Mouse (Mus musculus): ENCODE measurements at regions not wholly inside any gene's neighbourhood (a gene's known extent, or its start where the extent isn't known, plus 50 kb on each side); places are given as distances from the start of the nearest gene placed in this dataset.

DNA sequence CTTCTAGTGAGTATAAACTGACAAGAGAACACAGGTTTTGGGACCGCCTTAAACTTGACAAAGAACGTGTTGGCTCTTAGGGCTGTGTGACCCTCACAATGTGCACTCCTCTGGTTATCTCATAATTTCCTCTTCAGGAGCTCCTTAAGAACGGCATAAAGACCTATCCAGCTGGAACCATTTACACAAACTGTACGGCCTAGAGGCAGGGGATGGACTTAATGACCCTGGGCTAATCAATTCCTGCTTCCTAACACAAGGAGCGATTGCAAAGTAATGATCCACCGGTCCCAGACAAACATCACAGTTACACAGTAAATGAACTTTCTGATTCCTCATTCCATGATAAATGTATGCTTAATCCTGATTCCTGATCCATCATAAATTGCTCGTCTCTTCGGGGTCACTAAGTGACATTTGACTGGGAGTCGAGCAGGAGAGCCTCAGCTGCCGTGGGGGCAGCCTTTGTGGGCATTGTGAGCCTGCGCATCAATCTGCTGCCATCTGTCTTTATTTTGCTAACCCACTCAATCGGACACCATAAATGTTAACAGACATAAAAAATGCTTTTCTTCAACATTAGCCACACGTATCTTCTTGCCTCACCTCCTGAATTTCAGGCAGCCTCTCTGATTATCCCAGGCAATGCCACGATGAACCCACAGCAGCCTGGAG is 179.4 kb downstream of the Lmo4 start:
- Histone ChIP-seq H3K4me3 (ENCODE audit: low read depth, low read length) (no peak overlapping the region), H3K27ac (ENCODE audit: low read depth) (no peak overlapping the region), H3K9ac (replicated peaks; ENCODE audit: low read depth, low read length) (no peak overlapping the region), H3K27me3 (ENCODE audit: control insufficient read depth, insufficient read depth, low read length) (no peaks in the 10 kb centered on the region), H3K9me3 (replicated peaks; ENCODE audit: control insufficient read depth, low read length) (no peaks in the 10 kb centered on the region), H3K36me3 (replicated peaks; ENCODE audit: control insufficient read depth, insufficient read depth, low read length) (no peaks in the 10 kb centered on the region), H3K4me2 (ENCODE audit: low read depth, low read length) (no peak overlapping the region), H3K4me1 (ENCODE audit: control insufficient read depth, insufficient read depth) (no peaks in the 10 kb centered on the region)
- TF ChIP-seq CTCF (IDR thresholded peaks at IDR 0.05; ENCODE audit: low read depth) (no peak), EP300 (IDR thresholded peaks at IDR 0.05; ENCODE audit: low read depth) (no peak)
- ATAC-seq (ENCODE audit: insufficient read depth, low read depth), result no peak
- WGBS, result 75% methylated on average over 14 of the region's 14 CpGs
- DNase-seq (ENCODE audit: low spot score), result no peak

DNA sequence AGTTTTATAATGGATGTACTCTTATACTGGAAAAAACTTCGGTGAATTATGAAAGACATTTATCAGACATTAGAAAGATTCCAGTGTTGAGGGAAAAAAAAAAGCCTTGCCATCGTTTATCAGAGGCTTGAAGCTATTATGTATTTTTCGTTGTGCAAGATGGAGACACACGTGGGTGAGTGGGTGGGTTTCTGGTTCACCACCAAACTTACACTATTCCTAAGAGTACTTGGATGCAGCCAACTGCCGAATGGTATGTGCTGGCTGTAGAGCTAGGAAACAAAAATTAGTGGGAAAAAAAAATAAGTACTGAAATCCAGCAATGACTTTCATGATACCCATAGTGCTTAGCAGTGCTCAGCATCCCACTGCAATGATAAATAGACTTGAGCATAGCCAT is 180.8 kb downstream of the Lmo4 start:
- Histone ChIP-seq H3K9me3 (replicated peaks; ENCODE audit: control insufficient read depth, low read length) (no peaks in the 10 kb centered on the region), H3K9ac (replicated peaks; ENCODE audit: low read depth, low read length) (no peak overlapping the region), H3K4me2 (ENCODE audit: low read depth, low read length) (no peak overlapping the region), H3K4me1 (ENCODE audit: control insufficient read depth, insufficient read depth) (no peaks in the 10 kb centered on the region), H3K27me3 (ENCODE audit: control insufficient read depth, insufficient read depth, low read length) (no peaks in the 10 kb centered on the region), H3K36me3 (replicated peaks; ENCODE audit: control insufficient read depth, insufficient read depth, low read length) (no peaks in the 10 kb centered on the region), H3K27ac (ENCODE audit: low read depth) (no peak overlapping the region), H3K4me3 (ENCODE audit: low read depth, low read length) (no peak overlapping the region)
- ATAC-seq (ENCODE audit: insufficient read depth, low read depth), result no peak
- DNase-seq (ENCODE audit: low spot score), result no peak
- TF ChIP-seq EP300 (IDR thresholded peaks at IDR 0.05; ENCODE audit: low read depth) (no peak), CTCF (IDR thresholded peaks at IDR 0.05; ENCODE audit: low read depth) (no peak)
- WGBS, result 67% methylated on average over 5 of the region's 5 CpGs

DNA sequence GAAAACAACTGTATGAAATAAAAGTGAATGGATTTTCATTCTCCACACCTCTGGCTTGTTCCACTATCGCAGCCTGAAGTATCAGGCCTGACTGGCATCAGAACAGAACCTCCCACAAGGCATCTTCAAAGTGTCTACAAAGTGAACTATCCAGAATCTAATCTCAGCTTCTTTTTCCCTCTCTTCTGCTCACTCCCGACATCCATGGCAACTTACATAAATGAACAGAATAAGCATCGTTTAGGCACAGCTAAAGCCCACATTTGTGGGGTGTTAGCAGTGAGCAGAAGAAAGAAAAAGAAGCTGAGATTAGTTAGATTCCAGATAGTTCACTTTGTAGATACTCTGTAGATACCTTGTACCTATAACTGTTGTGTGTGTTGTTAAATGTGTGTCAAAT is 182.0 kb downstream of the Lmo4 start:
- no peak overlapping the region for H3K27ac ChIP-seq (ENCODE audit: low read depth)
- no peak overlapping the region for H3K9ac ChIP-seq (replicated peaks; ENCODE audit: low read depth, low read length)
- no peaks in the 10 kb centered on the region for H3K36me3 ChIP-seq (replicated peaks; ENCODE audit: control insufficient read depth, insufficient read depth, low read length)
- 71% methylated on average over 3 of the region's 3 CpGs for WGBS
- ATAC-seq (ENCODE audit: insufficient read depth, low read depth) (no peak), DNase-seq (ENCODE audit: low spot score) (no peak)
- H3K4me3 ChIP-seq (ENCODE audit: low read depth, low read length), result no peak overlapping the region
- H3K27me3 ChIP-seq (ENCODE audit: control insufficient read depth, insufficient read depth, low read length), result no peaks in the 10 kb centered on the region
- H3K9me3 ChIP-seq (replicated peaks; ENCODE audit: control insufficient read depth, low read length), result no peaks in the 10 kb centered on the region
- no peaks in the 10 kb centered on the region for H3K4me1 ChIP-seq (ENCODE audit: control insufficient read depth, insufficient read depth)
- H3K4me2 ChIP-seq (ENCODE audit: low read depth, low read length), result no peak overlapping the region
- TF ChIP-seq CTCF (IDR thresholded peaks at IDR 0.05; ENCODE audit: low read depth) (no peak), EP300 (IDR thresholded peaks at IDR 0.05; ENCODE audit: low read depth) (no peak)

DNA sequence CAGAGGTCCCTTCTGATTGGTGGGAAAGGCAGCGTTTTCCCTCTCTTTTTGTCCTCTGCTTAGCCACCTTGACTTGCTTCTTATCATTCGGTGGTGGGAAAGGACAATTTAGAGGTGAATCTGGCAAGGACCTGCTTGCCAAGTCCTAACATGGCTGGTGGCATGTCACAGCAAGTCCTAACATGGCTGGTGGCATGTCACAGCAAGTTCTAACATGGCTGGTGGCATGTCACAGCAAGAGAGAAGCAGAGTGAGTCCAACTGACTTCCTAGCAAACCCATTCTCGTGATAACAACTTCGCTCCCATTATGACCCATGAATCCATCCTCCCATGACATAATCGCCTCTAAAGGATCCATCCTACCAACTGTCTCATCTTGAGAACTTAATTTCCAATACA is 183.1 kb downstream of the Lmo4 start:
- WGBS, result 86% methylated on average over 5 of the region's 5 CpGs

DNA sequence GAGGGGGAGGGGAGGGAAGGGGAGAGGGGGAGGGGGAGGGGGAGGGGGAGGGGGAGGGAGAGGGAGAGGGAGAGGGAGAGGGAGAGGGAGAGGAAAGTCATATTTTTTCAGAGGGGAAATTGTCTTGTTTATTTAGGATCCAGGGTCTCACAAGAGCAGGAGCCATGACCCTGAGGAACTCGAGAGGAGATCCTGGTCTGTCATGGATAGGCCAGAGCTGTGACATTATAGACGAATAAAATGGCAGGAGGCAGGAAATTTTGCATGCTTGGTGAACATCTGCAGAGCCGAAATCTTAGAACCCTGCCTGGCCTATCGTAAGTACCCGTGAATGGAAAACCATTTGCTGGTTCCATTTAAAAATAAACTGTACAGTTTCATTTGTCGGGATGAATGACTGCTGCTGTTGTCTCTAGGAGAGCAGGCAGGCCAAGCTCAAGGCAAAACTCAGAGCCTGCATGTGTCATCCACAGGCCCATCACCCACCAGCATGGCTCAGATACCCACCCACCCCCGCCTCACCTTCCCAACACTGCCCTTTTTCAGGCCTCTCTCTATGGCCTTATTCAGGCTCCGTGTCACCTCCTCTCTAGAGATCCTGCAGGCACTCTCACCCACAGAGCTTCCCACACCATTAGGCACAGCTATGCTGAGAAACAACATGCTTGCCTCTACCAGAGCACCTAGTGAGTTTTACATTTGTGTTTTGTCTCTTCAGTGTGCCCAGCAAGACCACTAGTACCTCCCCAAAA is 184.7 kb downstream of the Lmo4 start:
- no peaks in the 10 kb centered on the region for H3K27me3 ChIP-seq (ENCODE audit: control insufficient read depth, insufficient read depth, low read length)
- 67% methylated on average over 8 of the region's 8 CpGs for WGBS
- no peak for DNase-seq (ENCODE audit: low spot score)
- H3K9ac ChIP-seq (replicated peaks; ENCODE audit: low read depth, low read length), result no peak overlapping the region
- no peaks in the 10 kb centered on the region for H3K9me3 ChIP-seq (replicated peaks; ENCODE audit: control insufficient read depth, low read length)
- H3K4me2 ChIP-seq (ENCODE audit: low read depth, low read length), result no peak overlapping the region
- TF ChIP-seq EP300 (IDR thresholded peaks at IDR 0.05; ENCODE audit: low read depth) (no peak), CTCF (IDR thresholded peaks at IDR 0.05; ENCODE audit: low read depth) (no peak)
- no peaks in the 10 kb centered on the region for H3K36me3 ChIP-seq (replicated peaks; ENCODE audit: control insufficient read depth, insufficient read depth, low read length)
- no peak overlapping the region for H3K27ac ChIP-seq (ENCODE audit: low read depth)
- H3K4me1 ChIP-seq (ENCODE audit: control insufficient read depth, insufficient read depth), result no peaks in the 10 kb centered on the region
- ATAC-seq (ENCODE audit: insufficient read depth, low read depth), result no peak
- no peak overlapping the region for H3K4me3 ChIP-seq (ENCODE audit: low read depth, low read length)

More for the DNA sequence above, 183.1 kb downstream of the Lmo4 start:
- no peak overlapping the region for H3K4me2 ChIP-seq (ENCODE audit: low read depth, low read length)
- H3K36me3 ChIP-seq (replicated peaks; ENCODE audit: control insufficient read depth, insufficient read depth, low read length), result no peaks in the 10 kb centered on the region
- TF ChIP-seq CTCF (IDR thresholded peaks at IDR 0.05; ENCODE audit: low read depth) (no peak), EP300 (IDR thresholded peaks at IDR 0.05; ENCODE audit: low read depth) (no peak)
- H3K27me3 ChIP-seq (ENCODE audit: control insufficient read depth, insufficient read depth, low read length), result no peaks in the 10 kb centered on the region
- H3K9ac ChIP-seq (replicated peaks; ENCODE audit: low read depth, low read length), result no peak overlapping the region
- no peak overlapping the region for H3K27ac ChIP-seq (ENCODE audit: low read depth)
- no peak for ATAC-seq (ENCODE audit: insufficient read depth, low read depth)
- no peaks in the 10 kb centered on the region for H3K9me3 ChIP-seq (replicated peaks; ENCODE audit: control insufficient read depth, low read length)
- no peaks in the 10 kb centered on the region for H3K4me1 ChIP-seq (ENCODE audit: control insufficient read depth, insufficient read depth)
- DNase-seq (ENCODE audit: low spot score), result no peak
- no peak overlapping the region for H3K4me3 ChIP-seq (ENCODE audit: low read depth, low read length)

All from heart, postnatal 0 days (tissue).